Mouse (Mus musculus) neural tube, embryonic 14.5 days (tissue): Measurements from ENCODE around the gene Hoxc11. TPM values are rescaled to one million over a fixed set of nuclear protein-coding genes. Genes with fewer than 3 reads are reported as not detected.

Experiments
- ATAC-seq: fragments of 200-750 bp; cut with Nextera tagmentation; 2 replicates; pipeline ENCODE4 v1.8.0; 2017; ENCODE audit warnings: low read depth, mild to moderate bottlenecking, moderate TSS enrichment, moderate library complexity
- H3K27ac ChIP-seq: fragments of 300-500 bp; sonication (generic); 2 replicates; pipeline ENCODE4 v1.5.1; 2014; ENCODE audit warnings: low read depth, mild to moderate bottlenecking, control low read depth, low read length, moderate library complexity, mixed read lengths
- H3K27me3 ChIP-seq: fragments of 300-500 bp; sonication (generic); 2 replicates; pipeline ENCODE4 v1.6.1; 2014; ENCODE audit warnings: low read length; ENCODE audit not compliant: control insufficient read depth, insufficient read depth
- H3K36me3 ChIP-seq: fragments of 300-500 bp; sonication (generic); 2 replicates; pipeline ENCODE4 v1.6.1; 2014; ENCODE audit warnings: low read length, mixed read lengths; ENCODE audit not compliant: control insufficient read depth, insufficient read depth
- H3K4me1 ChIP-seq: fragments of 300-500 bp; sonication (generic); 2 replicates; pipeline ENCODE4 v1.6.1; 2014; ENCODE audit warnings: low read length; ENCODE audit not compliant: control insufficient read depth, insufficient read depth
- H3K4me2 ChIP-seq: fragments of 300-500 bp; sonication (generic); 2 replicates; pipeline ENCODE4 v1.6.1; 2014; ENCODE audit warnings: mild to moderate bottlenecking, low read depth, low read length, control low read depth
- H3K4me3 ChIP-seq: fragments of 300-500 bp; sonication (generic); 2 replicates; pipeline ENCODE4 v1.5.1; 2014; ENCODE audit warnings: low read depth, low read length, control low read depth, mixed read lengths
- H3K9ac ChIP-seq: fragments of 300-500 bp; sonication (generic); replicated peaks from 2 replicates; pipeline ENCODE4 v1.6.1; 2014; ENCODE audit warnings: low read depth, mild to moderate bottlenecking, control low read depth, low read length, mixed read lengths
- H3K9me3 ChIP-seq: fragments of 300-500 bp; sonication (generic); 2 replicates; pipeline ENCODE4 v1.6.1; 2016; ENCODE audit warnings: low read length; ENCODE audit not compliant: control insufficient read depth
- WGBS: fragments of 180-500 bp; shearing (Covaris S2); extraction: QIAGEN DNeasy Blood & Tissue Kit; methylation state at CpG from one replicate; pipeline ENCODE4 v1.1.7; 2014; 5-methylcytosine and 5-hydroxymethylcytosine counted together
- polyA plus RNA-seq: library from polyadenylated mRNA; unstranded; fragments of >200 nt; fragmentation: Nextera tagmentation; extraction: Ambion mirVana; gene quantifications from 2 replicates; pipeline ENCODE4 v1.2.1, GENCODE M21; 2014

The Hoxc11 gene
- not detected in 2 replicates for polyA plus RNA-seq

DNA sequence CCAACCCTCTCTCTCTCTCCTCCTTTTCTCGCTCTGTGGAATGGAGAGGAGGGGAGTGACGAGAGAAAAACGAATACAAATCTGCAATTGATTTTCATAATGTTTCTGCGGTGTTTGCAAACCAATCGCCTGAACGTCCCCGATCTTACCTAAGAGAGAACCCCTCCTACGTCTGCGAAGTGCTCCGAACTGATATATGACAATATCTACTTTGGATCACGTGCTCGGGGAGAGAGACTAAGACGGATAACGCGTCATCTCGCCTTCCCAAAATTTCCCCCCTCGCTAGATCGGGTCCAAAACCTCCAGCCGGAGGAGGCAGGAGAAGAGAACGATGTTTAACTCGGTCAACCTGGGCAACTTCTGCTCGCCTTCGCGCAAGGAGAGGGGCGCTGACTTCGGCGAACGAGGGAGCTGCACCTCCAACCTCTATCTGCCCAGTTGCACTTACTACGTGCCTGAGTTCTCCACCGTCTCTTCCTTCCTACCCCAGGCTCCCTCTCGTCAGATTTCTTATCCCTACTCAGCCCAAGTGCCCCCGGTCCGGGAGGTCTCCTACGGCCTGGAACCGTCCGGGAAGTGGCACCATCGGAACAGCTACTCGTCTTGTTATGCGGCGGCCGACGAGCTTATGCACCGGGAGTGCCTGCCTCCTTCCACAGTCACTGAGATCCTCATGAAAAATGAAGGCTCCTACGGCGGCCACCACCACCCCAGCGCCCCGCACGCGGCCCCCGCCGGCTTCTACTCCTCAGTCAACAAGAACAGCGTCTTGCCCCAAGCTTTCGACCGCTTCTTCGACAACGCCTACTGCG is at the start of gene Hoxc11:
TSS of gene Hoxc11 (plus strand) at position 236 of the 815 bp plus-strand sequence.
- Histone ChIP-seq H3K36me3 (no peaks in the 10 kb centered on the region), H3K9ac (peak within 1 kb of the TSS; percentile 69), H3K27ac (peak within 1 kb of the TSS; percentile 84), H3K9me3 (no peaks in the 10 kb centered on the region), H3K4me2 (peak within 1 kb of the TSS; percentile 46; the same call in 1 of the 2 replicates), H3K4me3 (peak within 1 kb of the TSS; percentile 35), H3K4me1 (no peaks in the 10 kb centered on the region), H3K27me3 (peaks cover 33% of the 10 kb centered on the region)
- under 1% methylated on average over 57 of the region's 57 CpGs for WGBS
- ATAC-seq, result peak; percentile 35

DNA sequence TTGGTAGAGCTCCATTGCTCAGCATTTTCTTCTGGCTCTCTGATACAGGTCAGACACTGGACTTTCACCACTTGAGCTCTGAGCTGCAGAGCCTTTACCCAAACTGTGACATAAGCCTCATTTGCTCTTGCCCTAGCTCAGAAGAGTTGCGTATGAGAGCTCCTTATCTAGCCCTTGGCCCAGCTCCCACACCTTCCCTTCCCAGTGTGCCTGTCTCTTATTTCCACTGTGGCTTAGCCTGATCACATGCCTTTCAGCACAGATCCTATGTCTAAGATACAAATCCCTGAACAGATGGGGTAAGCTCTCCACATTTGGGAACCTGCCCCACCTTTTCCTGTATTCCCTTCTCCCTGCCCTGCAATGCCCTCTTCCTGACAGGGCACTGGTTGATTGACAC is 49.3 kb upstream of the Hoxc11 start:
- H3K27me3 ChIP-seq, result peaks cover 47% of the 10 kb centered on the region
- 85% methylated on average over 1 of the region's 1 CpGs for WGBS
- no peaks in the 10 kb centered on the region for H3K4me1 ChIP-seq
- ATAC-seq, result no peak
- H3K36me3 ChIP-seq, result no peaks in the 10 kb centered on the region
- H3K9ac ChIP-seq, result no peak overlapping the region
- H3K9me3 ChIP-seq, result no peaks in the 10 kb centered on the region
- no peak overlapping the region for H3K4me2 ChIP-seq
- H3K4me3 ChIP-seq, result no peak overlapping the region
- H3K27ac ChIP-seq, result no peak overlapping the region

DNA sequence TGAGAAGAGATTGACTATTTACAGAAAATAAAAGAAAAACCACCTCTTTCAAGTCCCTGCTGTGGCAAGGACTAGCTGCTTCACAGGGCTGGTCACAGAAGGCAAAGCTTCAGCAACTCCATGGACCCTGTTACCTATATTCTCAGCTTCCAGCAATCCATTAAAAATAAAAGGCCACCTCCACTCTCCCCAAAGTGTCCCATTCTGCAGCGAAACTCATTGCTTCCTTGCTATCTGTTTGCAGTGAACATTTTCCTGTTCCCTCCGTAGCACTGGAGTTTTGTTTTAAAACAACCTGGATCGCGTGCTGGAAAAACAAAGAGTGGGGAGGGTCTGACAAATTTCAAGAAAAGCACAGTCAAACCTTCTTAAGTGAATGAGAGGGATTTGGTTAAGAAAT is 44.7 kb upstream of the Hoxc11 start:
- no peaks in the 10 kb centered on the region for H3K36me3 ChIP-seq
- H3K27me3 ChIP-seq, result peaks cover 77% of the 10 kb centered on the region
- no peak overlapping the region for H3K9ac ChIP-seq
- no peaks in the 10 kb centered on the region for H3K4me1 ChIP-seq
- WGBS, result 2% methylated on average over 4 of the region's 4 CpGs
- no peak overlapping the region for H3K27ac ChIP-seq
- ATAC-seq, result no peak
- no peaks in the 10 kb centered on the region for H3K9me3 ChIP-seq
- no peak overlapping the region for H3K4me2 ChIP-seq
- no peak overlapping the region for H3K4me3 ChIP-seq

DNA sequence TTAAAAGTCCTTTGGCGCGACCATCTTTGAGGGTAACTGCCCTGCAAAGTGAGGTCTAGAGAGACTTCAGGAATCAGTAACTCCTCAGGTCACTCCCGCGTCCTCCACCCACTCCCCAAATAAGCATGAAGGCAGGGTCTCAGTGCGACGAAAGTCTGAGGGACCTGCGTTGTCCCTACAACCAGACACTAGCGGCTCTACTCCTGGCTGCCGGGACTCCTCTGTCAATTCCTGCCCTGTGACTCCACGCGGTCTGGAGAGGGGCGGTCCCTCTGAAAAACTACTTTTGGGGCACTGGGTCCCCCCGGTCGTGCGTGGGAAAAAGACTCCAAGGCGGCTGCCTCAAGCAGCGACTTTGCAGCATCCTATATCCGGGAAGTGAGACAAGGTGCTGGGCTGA is 44.2 kb upstream of the Hoxc11 start:
- Histone ChIP-seq H3K36me3 (no peaks in the 10 kb centered on the region), H3K9me3 (no peaks in the 10 kb centered on the region), H3K27ac (no peak overlapping the region), H3K27me3 (peaks cover 80% of the 10 kb centered on the region), H3K9ac (no peak overlapping the region), H3K4me3 (no peak overlapping the region), H3K4me2 (no peak overlapping the region; the same call in 1 of the 2 replicates), H3K4me1 (no peaks in the 10 kb centered on the region)
- no peak for ATAC-seq
- 2% methylated on average over 18 of the region's 18 CpGs for WGBS

DNA sequence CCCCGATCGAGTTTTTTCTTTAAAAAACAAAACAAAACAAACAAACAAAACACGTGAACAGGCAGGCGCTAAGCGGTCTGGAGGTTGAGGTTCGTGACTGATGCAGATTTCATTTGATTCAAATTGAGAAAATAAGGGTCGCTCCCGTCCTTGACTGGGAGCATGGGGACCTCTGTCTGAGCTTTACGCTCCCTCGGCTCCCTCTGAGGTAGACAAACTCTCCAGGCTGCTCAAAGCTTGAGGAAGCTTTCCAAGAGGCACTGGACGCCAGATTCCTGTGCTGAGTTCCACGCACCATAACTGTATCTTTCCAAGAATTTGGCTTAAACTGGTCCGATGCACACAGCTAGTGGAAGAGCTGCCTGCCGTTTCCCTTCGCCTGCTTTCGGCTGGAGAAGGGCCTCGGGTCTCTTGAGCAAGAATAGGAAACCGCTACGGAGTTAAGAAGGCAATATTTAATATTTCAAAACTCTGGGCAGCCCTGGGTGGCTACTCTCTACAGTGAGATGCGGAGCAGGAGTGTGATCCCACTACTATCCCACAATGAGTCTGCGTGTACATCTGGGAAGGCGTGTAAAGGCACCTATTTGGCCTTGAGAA is 43.6 kb upstream of the Hoxc11 start:
- Histone ChIP-seq H3K9me3 (no peaks in the 10 kb centered on the region), H3K4me3 (no peak overlapping the region), H3K9ac (no peak overlapping the region), H3K36me3 (no peaks in the 10 kb centered on the region), H3K27me3 (peaks cover 77% of the 10 kb centered on the region), H3K27ac (no peak overlapping the region), H3K4me1 (no peaks in the 10 kb centered on the region), H3K4me2 (no peak overlapping the region; the same call in 1 of the 2 replicates)
- ATAC-seq, result no peak
- 1% methylated on average over 22 of the region's 22 CpGs for WGBS

DNA sequence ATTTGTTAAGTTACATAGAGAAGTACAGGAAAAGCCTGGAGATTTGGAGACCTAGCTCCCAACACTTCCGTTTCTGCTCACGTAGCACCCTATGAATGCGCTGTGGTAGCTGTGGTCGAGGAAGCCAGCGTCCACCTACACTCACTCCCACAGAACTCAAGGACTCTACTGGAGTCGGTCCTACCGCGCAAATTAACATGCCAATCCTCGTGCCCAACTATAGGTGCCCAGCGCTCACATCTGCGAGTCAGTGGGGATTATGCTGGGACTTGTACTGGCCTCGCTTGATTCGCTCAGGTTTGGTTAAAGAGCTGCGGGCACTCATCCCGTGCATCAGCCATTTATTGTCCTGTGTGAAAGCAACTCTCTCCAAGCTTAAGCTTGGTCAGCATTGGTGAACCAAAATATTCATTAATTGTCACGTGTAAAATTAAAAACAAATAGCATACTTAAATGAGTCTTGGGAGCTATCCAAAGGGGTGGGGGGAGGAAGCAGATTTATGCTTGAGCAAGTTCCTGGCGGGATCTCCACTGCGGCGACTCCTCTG is 41.1 kb upstream of the Hoxc11 start:
- no peaks in the 10 kb centered on the region for H3K36me3 ChIP-seq
- H3K9ac ChIP-seq, result no peak overlapping the region
- WGBS, result under 1% methylated on average over 19 of the region's 19 CpGs
- no peak overlapping the region for H3K4me2 ChIP-seq
- H3K4me1 ChIP-seq, result no peaks in the 10 kb centered on the region
- peaks cover 78% of the 10 kb centered on the region for H3K27me3 ChIP-seq
- ATAC-seq, result no peak
- no peak overlapping the region for H3K27ac ChIP-seq
- no peak overlapping the region for H3K4me3 ChIP-seq
- no peaks in the 10 kb centered on the region for H3K9me3 ChIP-seq

DNA sequence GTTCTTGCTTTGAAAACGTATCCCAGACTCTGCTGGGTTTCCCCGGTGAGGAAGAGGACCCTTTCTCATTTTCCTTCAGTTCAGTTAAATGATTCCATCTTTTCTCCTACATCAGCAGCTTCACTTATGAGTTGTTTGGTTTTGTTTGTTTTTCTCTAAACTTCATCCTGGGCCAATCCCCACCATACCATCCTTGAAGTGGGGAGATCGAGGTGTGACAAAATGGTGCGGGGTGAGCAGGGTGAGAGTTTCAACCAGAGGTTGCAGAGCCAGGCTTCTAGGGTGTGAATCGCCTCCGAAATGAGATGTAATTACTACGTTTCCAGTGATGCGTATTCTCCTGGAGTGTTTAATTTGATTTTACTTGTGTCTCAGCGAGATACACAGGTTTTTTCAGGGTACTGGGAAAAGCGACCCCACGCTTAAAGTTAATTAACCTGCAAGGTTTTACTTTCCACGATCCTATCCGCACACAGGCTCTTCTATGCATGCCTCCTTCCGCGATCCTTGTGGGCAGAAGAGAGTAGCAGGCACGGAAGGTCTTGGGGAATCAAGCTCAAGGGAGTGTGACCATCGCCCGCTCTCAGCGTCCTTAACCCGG is 36.2 kb upstream of the Hoxc11 start:
- no peak overlapping the region for H3K27ac ChIP-seq
- H3K27me3 ChIP-seq, result peaks cover 54% of the 10 kb centered on the region

DNA sequence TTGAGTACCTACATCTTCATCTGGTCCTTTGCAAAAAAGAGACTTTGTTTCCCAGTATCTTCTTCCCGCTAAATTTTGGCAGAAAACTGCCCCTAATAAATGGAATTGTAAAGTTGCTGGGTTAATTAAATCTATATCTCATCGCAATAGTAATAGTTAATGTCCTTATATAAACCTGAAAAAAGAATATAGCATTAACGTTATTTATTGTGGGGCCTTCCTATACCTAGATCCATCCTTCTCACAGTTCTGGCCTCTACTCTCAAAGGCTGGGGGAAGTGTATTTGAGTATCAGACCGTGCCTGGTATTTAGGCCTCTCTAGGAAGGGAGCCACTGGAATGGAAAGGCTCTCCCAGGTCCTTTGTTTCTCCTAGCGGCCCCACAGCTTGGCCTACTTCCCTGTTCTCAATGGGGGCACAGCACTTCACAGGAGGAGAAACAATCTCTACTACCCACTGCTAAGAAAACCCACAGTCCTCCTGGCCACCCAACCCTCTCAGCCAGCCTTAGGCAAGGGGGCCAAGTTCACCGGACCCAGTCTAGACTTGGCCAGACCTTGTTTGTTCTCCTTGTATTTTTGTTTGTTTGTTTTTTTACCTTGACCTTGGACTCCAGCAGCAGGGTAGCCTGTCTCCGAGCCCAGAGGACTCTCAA is 35.5 kb upstream of the Hoxc11 start:
- H3K36me3 ChIP-seq, result no peaks in the 10 kb centered on the region
- no peaks in the 10 kb centered on the region for H3K4me1 ChIP-seq
- no peak for ATAC-seq
- H3K27ac ChIP-seq, result no peak overlapping the region
- H3K9ac ChIP-seq, result no peak overlapping the region
- H3K4me3 ChIP-seq, result no peak overlapping the region
- no peaks in the 10 kb centered on the region for H3K9me3 ChIP-seq
- peak overlapping the region; percentile 20; the same call in 1 of the 2 replicates for H3K4me2 ChIP-seq
- H3K27me3 ChIP-seq, result peaks cover 54% of the 10 kb centered on the region
- 3% methylated on average over 7 of the region's 7 CpGs for WGBS

More for the DNA sequence above, 36.2 kb upstream of the Hoxc11 start:
- no peaks in the 10 kb centered on the region for H3K36me3 ChIP-seq
- H3K9me3 ChIP-seq, result no peaks in the 10 kb centered on the region
- no peak overlapping the region for H3K9ac ChIP-seq
- H3K4me1 ChIP-seq, result no peaks in the 10 kb centered on the region
- H3K4me3 ChIP-seq, result no peak overlapping the region
- no peak for ATAC-seq
- WGBS, result under 1% methylated on average over 20 of the region's 20 CpGs
- H3K4me2 ChIP-seq, result peak overlapping the region; percentile 20; the same call in 1 of the 2 replicates
